Mouse (Mus musculus) lung, postnatal 0 days (tissue): ENCODE results near the gene Cachd1.

Experiments
- CTCF ChIP-seq: IDR thresholded peaks from 2 replicates; pipeline ENCODE4 v1.5.1; 2016; ENCODE audit warnings: antibody characterized with exemption, mild to moderate bottlenecking
- EP300 ChIP-seq: IDR thresholded peaks from 2 replicates; pipeline ENCODE4 v1.6.1; 2016; ENCODE audit warnings: antibody characterized with exemption, mild to moderate bottlenecking, control low read depth

GRCm38 (mm10) chr4:101009092-101009491 lies 232.6 kb downstream of the Cachd1 start:
- TF ChIP-seq EP300 (no peak), CTCF (no peak)
